Mouse (Mus musculus): ENCODE data around the gene Tox4. TPM values are rescaled to one million over a fixed set of nuclear protein-coding genes. Genes with fewer than 3 reads are reported as not detected.

Gene Tox4
- polyA plus RNA-seq, 1 experiment from 2014 or later = 52.4 TPM

GRCm38 (mm10) chr14:52315792-52316440 is 37.0 kb downstream of the Tox4 start:
- peak overlapping the region; percentile 62 for H3K4me3 ChIP-seq (replicated peaks)
- peak; percentile 88 for ATAC-seq (ENCODE audit: low FRiP score)
- H3K4me2 ChIP-seq = peak overlapping the region; percentile 87
- peaks cover 56% of the 10 kb centered on the region for H3K4me1 ChIP-seq
- peaks cover 41% of the 10 kb centered on the region for H3K36me3 ChIP-seq (replicated peaks)
- no peaks in the 10 kb centered on the region for H3K9me3 ChIP-seq
- peak overlapping the region; percentile 93 for H3K27ac ChIP-seq
- WGBS = 0% methylated on average over 38 of the region's 41 CpGs
- H3K9ac ChIP-seq = peak overlapping the region; percentile 81
- H3K27me3 ChIP-seq = no peaks in the 10 kb centered on the region

GRCm38 (mm10) chr14:52316441-52317225 is 37.7 kb downstream of the Tox4 start:
- WGBS = 3% methylated on average over 16 of the region's 16 CpGs
- Histone ChIP-seq H3K4me1 (peaks cover 50% of the 10 kb centered on the region), H3K4me3 (replicated peaks) (peak overlapping the region; percentile 62), H3K9me3 (no peaks in the 10 kb centered on the region), H3K27ac (peak overlapping the region; percentile 93), H3K9ac (peak overlapping the region; percentile 81), H3K4me2 (peak overlapping the region; percentile 87), H3K36me3 (replicated peaks) (peaks cover 34% of the 10 kb centered on the region), H3K27me3 (no peaks in the 10 kb centered on the region)
- peak; percentile 81 for ATAC-seq (ENCODE audit: low FRiP score)

GRCm38 (mm10) chr14:52319361-52319760 is 40.4 kb downstream of the Tox4 start:
- Histone ChIP-seq H3K9ac (no peak overlapping the region), H3K4me1 (peaks cover 22% of the 10 kb centered on the region), H3K4me2 (no peak overlapping the region), H3K9me3 (no peaks in the 10 kb centered on the region), H3K27me3 (no peaks in the 10 kb centered on the region), H3K36me3 (replicated peaks) (peaks cover 10% of the 10 kb centered on the region; the same call in 1 of the 2 replicates), H3K27ac (peak overlapping the region; percentile 62), H3K4me3 (replicated peaks) (no peak overlapping the region)
- 65% methylated on average over 6 of the region's 6 CpGs for WGBS
- no peak for ATAC-seq (ENCODE audit: low FRiP score)

- WGBS = 2% methylated on average over 4 of the region's 4 CpGs
- H3K4me1 ChIP-seq = peaks cover 41% of the 10 kb centered on the region
- peak overlapping the region; percentile 75 for H3K4me2 ChIP-seq
- 0 out of 2 replicates have a peak, but pooled peaks have one; percentile 16 for ATAC-seq (ENCODE audit: low FRiP score)
- 0 out of 2 replicates have a peak, but pooled peaks cover 4% of the 10 kb centered on the region for H3K36me3 ChIP-seq (replicated peaks)
- H3K9ac ChIP-seq = peak overlapping the region; percentile 1; the same call in 1 of the 2 replicates
- H3K27me3 ChIP-seq = no peaks in the 10 kb centered on the region
- H3K9me3 ChIP-seq = no peaks in the 10 kb centered on the region
- H3K4me3 ChIP-seq (replicated peaks) = peak overlapping the region; percentile 64
- 0 out of 2 replicates have a peak overlapping the region, but pooled peaks have one; percentile 36 for H3K27ac ChIP-seq
Observed at GRCm38 (mm10) chr14:52325890-52326289, 46.9 kb downstream of the Tox4 start.

- under 1% methylated on average over 14 of the region's 14 CpGs for WGBS
- peak overlapping the region; percentile 75 for H3K4me2 ChIP-seq
- ATAC-seq (ENCODE audit: low FRiP score) = peak; percentile 68
- H3K4me1 ChIP-seq = peaks cover 55% of the 10 kb centered on the region
- H3K27ac ChIP-seq = peak overlapping the region; percentile 95
- H3K27me3 ChIP-seq = no peaks in the 10 kb centered on the region
- H3K4me3 ChIP-seq (replicated peaks) = peak overlapping the region; percentile 64
- H3K36me3 ChIP-seq (replicated peaks) = 0 out of 2 replicates have a peak, but pooled peaks cover 4% of the 10 kb centered on the region
- peak overlapping the region; percentile 87 for H3K9ac ChIP-seq
- no peaks in the 10 kb centered on the region for H3K9me3 ChIP-seq
Observed at GRCm38 (mm10) chr14:52327375-52327901, 48.5 kb downstream of the Tox4 start.

GRCm38 (mm10) chr14:52327910-52328812 is 49.2 kb downstream of the Tox4 start, which contains the start of gene Sall2:
Sall2 (minus strand) TSS chr14:52328762.
- Histone ChIP-seq H3K36me3 (replicated peaks) (no peaks in the 10 kb centered on the region), H3K9ac (peak within 1 kb of the TSS; percentile 87), H3K4me1 (peaks cover 55% of the 10 kb centered on the region), H3K4me2 (peak within 1 kb of the TSS; percentile 75), H3K9me3 (no peaks in the 10 kb centered on the region), H3K27me3 (no peaks in the 10 kb centered on the region), H3K27ac (peak within 1 kb of the TSS; percentile 95), H3K4me3 (replicated peaks) (peak within 1 kb of the TSS; percentile 64)
- 0% methylated on average over 26 of the region's 26 CpGs for WGBS
- peak; percentile 64 for ATAC-seq (ENCODE audit: low FRiP score)

GRCm38 (mm10) chr14:52331069-52331750 is 52.3 kb downstream of the Tox4 start:
- no peaks in the 10 kb centered on the region for H3K36me3 ChIP-seq (replicated peaks)
- no peak overlapping the region for H3K9ac ChIP-seq
- H3K27ac ChIP-seq = peak overlapping the region; percentile 84
- peak overlapping the region; percentile 34 for H3K4me2 ChIP-seq
- peaks cover 45% of the 10 kb centered on the region for H3K4me1 ChIP-seq
- H3K9me3 ChIP-seq = no peaks in the 10 kb centered on the region
- no peak overlapping the region for H3K4me3 ChIP-seq (replicated peaks)
- 5% methylated on average over 4 of the region's 4 CpGs for WGBS
- ATAC-seq (ENCODE audit: low FRiP score) = no peak
- H3K27me3 ChIP-seq = no peaks in the 10 kb centered on the region

GRCm38 (mm10) chr14:52332171-52332570 is 53.2 kb downstream of the Tox4 start:
- 15% methylated on average over 2 of the region's 3 CpGs for WGBS
- no peaks in the 10 kb centered on the region for H3K27me3 ChIP-seq
- H3K9ac ChIP-seq = no peak overlapping the region
- no peak overlapping the region for H3K4me2 ChIP-seq
- no peak overlapping the region for H3K4me3 ChIP-seq (replicated peaks)
- H3K4me1 ChIP-seq = peaks cover 36% of the 10 kb centered on the region
- H3K9me3 ChIP-seq = no peaks in the 10 kb centered on the region
- H3K27ac ChIP-seq = peak overlapping the region; percentile 84; the same call in 1 of the 2 replicates
- no peak for ATAC-seq (ENCODE audit: low FRiP score)
- H3K36me3 ChIP-seq (replicated peaks) = no peaks in the 10 kb centered on the region

GRCm38 (mm10) chr14:52338751-52339511 is 60.0 kb downstream of the Tox4 start:
- H3K4me2 ChIP-seq = peak overlapping the region; percentile 42
- no peaks in the 10 kb centered on the region for H3K27me3 ChIP-seq
- no peaks in the 10 kb centered on the region for H3K36me3 ChIP-seq (replicated peaks)
- 0 out of 2 replicates have a peak overlapping the region, but pooled peaks have one; percentile 5 for H3K4me3 ChIP-seq (replicated peaks)
- peaks cover 6% of the 10 kb centered on the region; the same call in 1 of the 2 replicates for H3K4me1 ChIP-seq
- 35% methylated on average over 21 of the region's 21 CpGs for WGBS
- no peak overlapping the region for H3K27ac ChIP-seq
- H3K9ac ChIP-seq = no peak overlapping the region
- peak; percentile 57 for ATAC-seq (ENCODE audit: low FRiP score)
- H3K9me3 ChIP-seq = no peaks in the 10 kb centered on the region

GRCm38 (mm10) chr14:52339512-52339852 is 60.5 kb downstream of the Tox4 start:
- no peak overlapping the region for H3K4me2 ChIP-seq
- 77% methylated on average over 6 of the region's 6 CpGs for WGBS
- no peak for ATAC-seq (ENCODE audit: low FRiP score)
- no peaks in the 10 kb centered on the region for H3K36me3 ChIP-seq (replicated peaks)
- peaks cover 6% of the 10 kb centered on the region; the same call in 1 of the 2 replicates for H3K4me1 ChIP-seq
- H3K4me3 ChIP-seq (replicated peaks) = no peak overlapping the region
- no peak overlapping the region for H3K9ac ChIP-seq
- no peak overlapping the region for H3K27ac ChIP-seq
- H3K9me3 ChIP-seq = 0 out of 2 replicates have a peak, but pooled peaks cover 2% of the 10 kb centered on the region
- H3K27me3 ChIP-seq = no peaks in the 10 kb centered on the region
